Mouse (Mus musculus) liver, embryonic 11.5 days (tissue): ENCODE measurements around the gene Borcs7. TPM values are rescaled to one million over a fixed set of nuclear protein-coding genes. Genes with fewer than 3 reads are reported as not detected.

Source experiments
- ATAC-seq: fragments of 200-750 bp; cut with Nextera tagmentation; replicated peaks from 2 replicates; pipeline ENCODE4 v1.8.0; 2017; ENCODE audit warnings: moderate number of reproducible peaks, mild to moderate bottlenecking, moderate TSS enrichment, moderate library complexity; ENCODE audit not compliant: low FRiP score
- DNase-seq: peaks from one replicate; pipeline ENCODE4 v3.0.0-alpha.2; 2017; ENCODE audit warnings: low spot score
- H3K27ac ChIP-seq: fragments of 300-500 bp; sonication (generic); 2 replicates; pipeline ENCODE4 v1.5.1; 2014; ENCODE audit warnings: mild to moderate bottlenecking, low read depth, low read length, control low read depth
- H3K27me3 ChIP-seq: fragments of 300-500 bp; sonication (generic); replicated peaks from 2 replicates; pipeline ENCODE4 v1.6.1; 2014; ENCODE audit warnings: low read length, mixed read lengths; ENCODE audit not compliant: control insufficient read depth, insufficient read depth
- H3K36me3 ChIP-seq: fragments of 300-500 bp; sonication (generic); 2 replicates; pipeline ENCODE4 v1.6.1; 2014; ENCODE audit warnings: mild to moderate bottlenecking, low read length, moderate library complexity, mixed read lengths; ENCODE audit not compliant: control insufficient read depth, insufficient read depth
- H3K4me1 ChIP-seq: fragments of 300-500 bp; sonication (generic); replicated peaks from 2 replicates; pipeline ENCODE4 v1.6.1; 2014; ENCODE audit warnings: low read length, mixed read lengths; ENCODE audit not compliant: control insufficient read depth, insufficient read depth
- H3K4me2 ChIP-seq: fragments of 300-500 bp; sonication (generic); 2 replicates; pipeline ENCODE4 v1.6.1; 2014; ENCODE audit warnings: mild to moderate bottlenecking, control low read depth, moderate library complexity
- H3K4me3 ChIP-seq: fragments of 300-500 bp; sonication (generic); 2 replicates; pipeline ENCODE4 v1.5.1; 2014; ENCODE audit warnings: low read depth, low read length, control low read depth
- H3K9ac ChIP-seq: fragments of 300-500 bp; sonication (generic); 2 replicates; pipeline ENCODE4 v1.6.1; 2014; ENCODE audit warnings: low read depth, low read length, control low read depth
- H3K9me3 ChIP-seq: fragments of 300-500 bp; sonication (generic); 2 replicates; pipeline ENCODE4 v1.6.1; 2016; ENCODE audit warnings: low read length, inconsistent platforms, mixed read lengths; ENCODE audit not compliant: control insufficient read depth
- WGBS: fragments of 180-500 bp; shearing (Covaris S2); extraction: QIAGEN DNeasy Blood & Tissue Kit; methylation state at CpG from one replicate; pipeline ENCODE4 v1.1.7; 2014; 5-methylcytosine and 5-hydroxymethylcytosine counted together
- polyA plus RNA-seq: library from polyadenylated mRNA; unstranded; fragments of >200 nt; fragmentation: Nextera tagmentation; extraction: Ambion mirVana; gene quantifications from 2 replicates; pipeline ENCODE4 v1.2.1, GENCODE M21; 2014

Borcs7 gene
- polyA plus RNA-seq, 1 experiment from 2014 or later = 13.8 TPM

GRCm38 (mm10) chr19:46657339-46658020, 32.2 kb upstream of the Borcs7 start:
- no peaks in the 10 kb centered on the region for H3K27me3 ChIP-seq
- DNase-seq (no peak), ATAC-seq (no peak)
- peaks cover 2% of the 10 kb centered on the region; the same call in 1 of the 2 replicates for H3K4me1 ChIP-seq
- H3K9me3 ChIP-seq = no peaks in the 10 kb centered on the region
- peaks cover 38% of the 10 kb centered on the region for H3K36me3 ChIP-seq
- 85% methylated on average over 3 of the region's 3 CpGs for WGBS
- no peak overlapping the region for H3K4me2 ChIP-seq
- no peak overlapping the region for H3K4me3 ChIP-seq
- H3K9ac ChIP-seq = no peak overlapping the region
- H3K27ac ChIP-seq = no peak overlapping the region

DNA sequence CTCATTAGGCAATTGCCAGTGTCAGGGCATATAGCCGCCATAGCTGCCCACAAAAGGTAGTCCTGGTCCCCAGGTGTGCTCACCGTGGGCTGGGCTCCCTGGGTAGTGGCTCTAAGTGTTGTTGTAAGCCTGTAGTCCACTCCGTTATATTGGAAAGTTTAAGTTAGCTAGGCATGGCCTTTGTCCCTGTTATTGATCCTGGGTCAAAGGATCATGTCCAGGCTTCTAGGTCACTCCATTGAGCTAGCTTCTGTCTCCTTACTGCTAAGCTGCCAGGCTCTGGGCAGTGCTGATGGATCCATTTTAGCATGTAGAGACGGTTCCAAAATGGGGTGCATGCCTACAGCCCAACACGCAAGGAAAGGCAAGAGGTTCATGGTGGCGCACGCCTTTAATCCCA, 31.4 kb upstream of the Borcs7 start:
- H3K4me1 ChIP-seq = peaks cover 2% of the 10 kb centered on the region; the same call in 1 of the 2 replicates
- H3K27ac ChIP-seq = no peak overlapping the region; the same call in 1 of the 2 replicates
- H3K4me3 ChIP-seq = no peak overlapping the region
- no peaks in the 10 kb centered on the region for H3K9me3 ChIP-seq
- 88% methylated on average over 7 of the region's 7 CpGs for WGBS
- H3K9ac ChIP-seq = no peak overlapping the region
- ATAC-seq (no peak), DNase-seq (no peak)
- H3K27me3 ChIP-seq = no peaks in the 10 kb centered on the region
- peaks cover 36% of the 10 kb centered on the region for H3K36me3 ChIP-seq
- H3K4me2 ChIP-seq = no peak overlapping the region

GRCm38 (mm10) chr19:46658851-46659250, 30.9 kb upstream of the Borcs7 start:
- H3K9ac ChIP-seq = no peak overlapping the region
- no peak for ATAC-seq
- peaks cover 2% of the 10 kb centered on the region; the same call in 1 of the 2 replicates for H3K4me1 ChIP-seq
- no peak overlapping the region for H3K4me3 ChIP-seq
- no peak overlapping the region for H3K27ac ChIP-seq
- H3K27me3 ChIP-seq = no peaks in the 10 kb centered on the region
- DNase-seq = no peak
- no peaks in the 10 kb centered on the region for H3K9me3 ChIP-seq
- H3K36me3 ChIP-seq = peaks cover 31% of the 10 kb centered on the region
- H3K4me2 ChIP-seq = no peak overlapping the region
- 80% methylated on average over 9 of the region's 9 CpGs for WGBS

DNA sequence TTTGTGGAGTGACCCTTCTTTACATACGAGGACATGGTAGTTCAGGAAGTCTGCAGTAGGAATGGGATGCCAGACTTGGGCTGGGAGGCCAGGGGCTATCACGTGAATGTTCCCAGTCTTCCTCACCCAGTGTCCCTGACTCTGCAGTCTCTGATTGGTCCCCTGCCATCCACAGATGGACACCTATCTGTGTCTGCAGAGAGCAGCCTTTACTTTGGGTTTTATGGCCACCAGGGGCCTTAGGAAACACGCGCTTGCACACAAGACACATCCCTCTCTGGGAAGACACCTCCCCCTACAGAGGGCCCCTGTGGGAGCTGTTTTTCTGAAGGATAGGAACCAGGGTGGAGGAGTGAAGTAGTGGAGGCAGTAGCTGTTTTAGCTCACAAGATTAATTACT, 28.2 kb upstream of the Borcs7 start:
- 61% methylated on average over 4 of the region's 4 CpGs for WGBS
- peaks cover 2% of the 10 kb centered on the region; the same call in 1 of the 2 replicates for H3K4me1 ChIP-seq
- ATAC-seq = no peak

GRCm38 (mm10) chr19:46662214-46662613, 27.5 kb upstream of the Borcs7 start:
- Histone ChIP-seq H3K4me3 (no peak overlapping the region), H3K4me1 (peaks cover 2% of the 10 kb centered on the region; the same call in 1 of the 2 replicates), H3K36me3 (peaks cover 1% of the 10 kb centered on the region), H3K27me3 (no peaks in the 10 kb centered on the region), H3K27ac (no peak overlapping the region), H3K9me3 (no peaks in the 10 kb centered on the region), H3K4me2 (no peak overlapping the region), H3K9ac (no peak overlapping the region)
- ATAC-seq = no peak
- DNase-seq = no peak
- 69% methylated on average over 8 of the region's 8 CpGs for WGBS

More for the DNA sequence above, 28.2 kb upstream of the Borcs7 start:
- no peak overlapping the region for H3K27ac ChIP-seq
- no peak for DNase-seq
- no peaks in the 10 kb centered on the region for H3K9me3 ChIP-seq
- peaks cover 8% of the 10 kb centered on the region for H3K36me3 ChIP-seq
- H3K4me3 ChIP-seq = no peak overlapping the region
- no peaks in the 10 kb centered on the region for H3K27me3 ChIP-seq
- no peak overlapping the region for H3K9ac ChIP-seq
- H3K4me2 ChIP-seq = no peak overlapping the region

DNA sequence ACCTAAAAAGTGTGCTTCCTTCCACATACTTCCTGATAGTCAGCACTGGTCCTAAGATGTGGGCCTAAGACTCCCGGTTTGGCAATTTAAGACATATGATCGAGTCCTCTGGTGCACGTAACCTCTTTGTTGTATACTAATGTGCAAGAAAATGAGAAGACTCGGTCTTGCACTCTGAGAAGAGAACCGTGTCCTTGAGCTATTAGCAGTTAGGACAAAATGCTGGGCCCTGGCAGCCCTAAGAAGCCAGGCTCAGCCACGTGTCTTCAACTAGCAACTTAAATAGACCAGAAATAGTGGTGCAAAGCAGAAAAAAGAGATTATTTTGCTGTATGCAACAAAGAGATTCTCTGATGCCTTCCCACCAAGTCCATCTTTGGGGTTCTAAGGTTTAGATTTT, 26.9 kb upstream of the Borcs7 start:
- Histone ChIP-seq H3K4me3 (no peak overlapping the region), H3K27me3 (no peaks in the 10 kb centered on the region), H3K36me3 (no peaks in the 10 kb centered on the region), H3K27ac (no peak overlapping the region), H3K9ac (no peak overlapping the region), H3K9me3 (no peaks in the 10 kb centered on the region), H3K4me1 (peaks cover 2% of the 10 kb centered on the region; the same call in 1 of the 2 replicates), H3K4me2 (no peak overlapping the region)
- ATAC-seq (no peak), DNase-seq (no peak)
- WGBS = 81% methylated on average over 6 of the region's 6 CpGs

DNA sequence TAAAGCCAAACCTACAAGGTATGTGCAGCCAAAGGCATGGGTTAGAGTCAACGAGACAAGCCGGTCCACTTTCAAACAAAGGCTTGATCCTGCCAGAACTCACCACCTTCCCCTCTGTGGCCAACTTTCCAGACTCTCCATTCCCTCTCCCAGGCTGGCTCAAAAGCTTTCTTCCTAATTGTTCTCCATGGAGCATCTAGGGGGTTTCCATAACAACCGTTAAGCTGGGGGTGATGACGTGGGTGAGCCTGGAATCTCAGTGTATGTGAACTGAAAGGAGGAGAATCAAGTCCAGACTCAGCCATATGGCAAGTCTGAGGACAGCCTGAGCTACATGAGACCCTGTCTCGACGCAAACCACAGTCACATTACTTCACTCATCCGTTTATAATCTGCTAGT, 24.2 kb upstream of the Borcs7 start:
- 69% methylated on average over 7 of the region's 7 CpGs for WGBS
- H3K27me3 ChIP-seq = no peaks in the 10 kb centered on the region
- no peak for ATAC-seq
- H3K9ac ChIP-seq = no peak overlapping the region
- H3K9me3 ChIP-seq = no peaks in the 10 kb centered on the region
- no peak overlapping the region for H3K27ac ChIP-seq
- no peaks in the 10 kb centered on the region for H3K36me3 ChIP-seq
- peaks cover 15% of the 10 kb centered on the region for H3K4me1 ChIP-seq
- no peak for DNase-seq
- H3K4me3 ChIP-seq = no peak overlapping the region
- H3K4me2 ChIP-seq = no peak overlapping the region

GRCm38 (mm10) chr19:46667300-46667699, 22.4 kb upstream of the Borcs7 start:
- WGBS = 42% methylated on average over 11 of the region's 11 CpGs
- Histone ChIP-seq H3K9me3 (no peaks in the 10 kb centered on the region), H3K4me1 (peaks cover 17% of the 10 kb centered on the region), H3K4me3 (no peak overlapping the region), H3K36me3 (no peaks in the 10 kb centered on the region), H3K27me3 (no peaks in the 10 kb centered on the region; the same call in 1 of the 2 replicates), H3K27ac (no peak overlapping the region), H3K9ac (no peak overlapping the region), H3K4me2 (no peak overlapping the region)
- DNase-seq = no peak
- no peak for ATAC-seq

GRCm38 (mm10) chr19:46668263-46668662, 21.4 kb upstream of the Borcs7 start:
- no peak overlapping the region for H3K27ac ChIP-seq
- DNase-seq (no peak), ATAC-seq (peak; percentile 64)
- no peak overlapping the region for H3K4me2 ChIP-seq
- WGBS = 76% methylated on average over 10 of the region's 10 CpGs
- no peak overlapping the region for H3K9ac ChIP-seq
- H3K9me3 ChIP-seq = no peaks in the 10 kb centered on the region
- peaks cover 20% of the 10 kb centered on the region for H3K4me1 ChIP-seq
- H3K36me3 ChIP-seq = no peaks in the 10 kb centered on the region
- no peaks in the 10 kb centered on the region; the same call in 1 of the 2 replicates for H3K27me3 ChIP-seq
- H3K4me3 ChIP-seq = no peak overlapping the region
